Mouse (Mus musculus) cerebellum, postnatal 14 days (tissue): ENCODE data around the gene Osm.

Experiments used
- DNase-seq, 2 experiments: peaks; one replicate each; pipeline ENCODE4 v3.0.0; 2021; ENCODE audit warnings: mixed read lengths in 2 of 2

The Osm gene

GRCm38 (mm10) chr11:4271544-4271943, 35.3 kb downstream of the Osm start:
- no peak for DNase-seq

GRCm38 (mm10) chr11:4276411-4276861, 40.2 kb downstream of the Osm start:
- DNase-seq = peak; percentile 54 to 67

GRCm38 (mm10) chr11:4279909-4280308, 43.7 kb downstream of the Osm start:
- DNase-seq = no peak

DNA sequence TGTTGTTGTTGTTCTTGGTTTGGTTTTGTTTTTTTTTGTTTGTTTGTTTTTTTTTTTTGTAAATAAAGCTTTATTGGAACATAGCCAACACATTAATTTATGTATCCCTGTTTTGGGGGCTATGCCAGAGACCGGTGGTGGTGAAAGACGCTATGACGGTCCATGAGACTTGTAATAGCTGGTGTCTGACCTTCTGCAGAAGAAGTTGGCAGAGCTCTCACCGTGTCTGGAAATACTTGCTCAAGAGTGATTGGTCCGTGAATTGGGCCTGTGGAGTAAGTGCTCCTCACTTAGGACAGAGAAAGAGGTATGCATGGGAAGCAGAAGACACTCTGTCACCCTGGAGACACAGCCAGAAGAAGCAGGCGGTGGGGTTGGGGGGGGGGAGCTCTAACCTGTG, 45.6 kb downstream of the Osm start:
- DNase-seq = no peak

DNA sequence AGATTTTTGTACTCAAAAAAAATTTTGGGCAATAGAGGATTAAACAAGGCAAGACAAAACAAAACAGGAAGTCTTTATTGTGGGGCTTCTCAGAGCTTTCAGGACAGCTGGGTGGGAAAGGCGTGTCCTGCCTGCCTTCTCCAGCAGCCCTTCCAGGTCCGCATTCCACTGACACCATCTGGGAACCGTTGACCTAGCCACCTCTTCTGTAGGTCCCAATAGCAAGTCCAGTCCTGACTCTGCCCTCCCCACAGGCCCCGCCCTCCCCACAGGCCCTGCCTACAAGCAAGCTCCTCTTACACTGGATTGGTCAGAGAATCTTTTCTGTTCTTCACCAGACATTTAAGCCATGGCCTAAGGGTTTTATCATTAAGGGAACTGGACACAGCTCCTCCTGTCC, 47.4 kb downstream of the Osm start:
- DNase-seq = no peak

- no peak for DNase-seq
These were observed 53.1 kb downstream of the Osm start for GRCm38 (mm10) chr11:4289280-4289679.
